Mouse (Mus musculus) CH12.LX (cell line): ENCODE results near the gene Hmga2. TPM values are rescaled to one million over a fixed set of nuclear protein-coding genes. Genes with fewer than 3 reads are reported as not detected.
"Not testable (repeated sequence)": the region's sequence is repeated elsewhere in the genome, so short reads cannot be mapped to it uniquely, and the experiment has no call there.

ENCODE experiments used
- DNase-seq: peaks from one replicate; pipeline ENCODE4 v3.0.0-alpha.2; 2013; ENCODE audit errors: extremely low read depth
- H3K27ac ChIP-seq: 2 replicates; pipeline ENCODE4 v1.5.1; 2012; ENCODE audit warnings: low read depth, mild to moderate bottlenecking, control low read depth, moderate library complexity; ENCODE audit not compliant: insufficient read depth
- H3K27me3 ChIP-seq: replicated peaks from 2 replicates; pipeline ENCODE3; 2012; ENCODE audit warnings: inconsistent platforms
- H3K36me3 ChIP-seq, 2 experiments: replicated peaks in 1 of 2; 2 replicates each; pipeline versions ENCODE3 to v1.6.1; 2012; ENCODE audit warnings: inconsistent platforms in 1 of 2, low read length in 1 of 2, mild to moderate bottlenecking in 1 of 2, mixed read lengths in 1 of 2, moderate library complexity in 1 of 2; ENCODE audit not compliant: control insufficient read depth in 1 of 2, insufficient read depth in 1 of 2
- H3K4me1 ChIP-seq, 2 experiments: 2 replicates each; pipeline ENCODE4 v1.6.1; 2012; ENCODE audit warnings: inconsistent platforms in 1 of 2, moderate library complexity in 1 of 2; ENCODE audit not compliant: insufficient read depth in 2 of 2, control insufficient read depth in 1 of 2
- H3K4me2 ChIP-seq: 2 replicates; pipeline ENCODE4 v1.6.1; 2012; ENCODE audit warnings: low read depth, mild to moderate bottlenecking, control low read depth; ENCODE audit not compliant: poor library complexity, insufficient read depth, severe bottlenecking
- H3K4me3 ChIP-seq, 3 experiments: fragments of 150-350 bp in 1 of 3; sonication (generic) in 1 of 3; replicated peaks in 1 of 3; 2 replicates each; pipeline versions ENCODE3 to v1.5.1; 2011 to 2012; ENCODE audit warnings: low read depth in 2 of 3, low read length in 2 of 3, mild to moderate bottlenecking in 2 of 3, moderate library complexity in 2 of 3, control low read depth in 1 of 3, improper control_type of control experiment in 1 of 3, inconsistent platforms in 1 of 3, mixed read lengths in 1 of 3; ENCODE audit not compliant: poor library complexity in 1 of 3
- H3K79me2 ChIP-seq: replicated peaks from 2 replicates; pipeline ENCODE4 v1.6.1; 2012; ENCODE audit warnings: mild to moderate bottlenecking, moderate library complexity; ENCODE audit not compliant: control insufficient read depth, poor library complexity, insufficient read depth, severe bottlenecking; ENCODE audit errors: extremely low read depth
- H3K9ac ChIP-seq: 2 replicates; pipeline ENCODE4 v1.6.1; 2012; ENCODE audit warnings: low read depth, mild to moderate bottlenecking, control low read depth, moderate library complexity; ENCODE audit not compliant: insufficient read depth
- H3K9me3 ChIP-seq: replicated peaks from 2 replicates; pipeline ENCODE3; 2012; ENCODE audit warnings: low read length, inconsistent platforms, mixed read lengths
- CTCF ChIP-seq, 2 experiments: IDR thresholded peaks in 1 of 2; conservative IDR thresholded peaks in 1 of 2; 2 replicates each; pipeline ENCODE4 v1.5.1; 2011 to 2012; ENCODE audit warnings: low read depth in 2 of 2, low read length in 2 of 2, improper control_type of control experiment in 1 of 2, inconsistent platforms in 1 of 2, mild to moderate bottlenecking in 1 of 2, moderate library complexity in 1 of 2
- ETS1 ChIP-seq: conservative IDR thresholded peaks from 2 replicates; pipeline ENCODE4 v1.6.1; 2012; ENCODE audit warnings: low read depth, mild to moderate bottlenecking, inconsistent platforms, low read length, improper control_type of control experiment, moderate library complexity
- IRF4 ChIP-seq: IDR thresholded peaks from 2 replicates; pipeline ENCODE4 v1.6.1; 2014; ENCODE audit warnings: low read depth, mild to moderate bottlenecking, inconsistent platforms, low read length, improper control_type of control experiment
- MAFK ChIP-seq: IDR thresholded peaks from 2 replicates; pipeline ENCODE4 v1.6.1; 2011; ENCODE audit warnings: low read length, improper control_type of control experiment; ENCODE audit not compliant: insufficient replicate concordance
- TBP ChIP-seq: conservative IDR thresholded peaks from 2 replicates; pipeline ENCODE4 v1.6.1; 2011; ENCODE audit warnings: low read depth, low read length, improper control_type of control experiment
- TCF12 ChIP-seq: IDR thresholded peaks from 2 replicates; pipeline ENCODE4 v1.6.1; 2014; ENCODE audit warnings: low read depth, mild to moderate bottlenecking, inconsistent platforms, low read length, improper control_type of control experiment
- ZC3H11A ChIP-seq: IDR thresholded peaks from 2 replicates; pipeline ENCODE4 v1.6.1; 2012; ENCODE audit warnings: low read depth, mild to moderate bottlenecking, inconsistent platforms, low read length, improper control_type of control experiment
- dilution Hi-C: fragments of 300-500 bp; cut with MboI; formaldehyde crosslinking; loops from 2 replicates; pipeline ENCODE4 v1.14.3; 2020; ENCODE audit warnings: low sequenced_read_pairs; ENCODE audit not compliant: extremely low pct_unique_long_range_greater_than_20kb, extremely low pct_ligation_motif_present
- in situ Hi-C: fragments of 300-500 bp; cut with MboI; formaldehyde crosslinking; loops from 3 replicates; pipeline ENCODE4 v1.14.3; 2019; ENCODE audit warnings: low sequenced_read_pairs, low pct_ligation_motif_present, low pct_unique_long_range_greater_than_20kb, mixed read lengths
- polyA plus RNA-seq: library from polyadenylated mRNA; unstranded; fragments of >175 nt; gene quantifications from 2 replicates; pipeline ENCODE4 v1.2.1, GENCODE M21; 2012; ENCODE audit warnings: low read depth; ENCODE audit not compliant: insufficient read length
- total RNA-seq, 2 experiments: library from RNA; depleted of rRNA; stranded (reverse); fragments of 300-350 nt in 1 of 2; fragments of >200 nt in 1 of 2; gene quantifications; 2 replicates each; pipeline ENCODE4 v1.2.3; 2012 to 2014

Hmga2 gene
- total and polyA plus RNA-seq, 3 experiments = not detected

DNA sequence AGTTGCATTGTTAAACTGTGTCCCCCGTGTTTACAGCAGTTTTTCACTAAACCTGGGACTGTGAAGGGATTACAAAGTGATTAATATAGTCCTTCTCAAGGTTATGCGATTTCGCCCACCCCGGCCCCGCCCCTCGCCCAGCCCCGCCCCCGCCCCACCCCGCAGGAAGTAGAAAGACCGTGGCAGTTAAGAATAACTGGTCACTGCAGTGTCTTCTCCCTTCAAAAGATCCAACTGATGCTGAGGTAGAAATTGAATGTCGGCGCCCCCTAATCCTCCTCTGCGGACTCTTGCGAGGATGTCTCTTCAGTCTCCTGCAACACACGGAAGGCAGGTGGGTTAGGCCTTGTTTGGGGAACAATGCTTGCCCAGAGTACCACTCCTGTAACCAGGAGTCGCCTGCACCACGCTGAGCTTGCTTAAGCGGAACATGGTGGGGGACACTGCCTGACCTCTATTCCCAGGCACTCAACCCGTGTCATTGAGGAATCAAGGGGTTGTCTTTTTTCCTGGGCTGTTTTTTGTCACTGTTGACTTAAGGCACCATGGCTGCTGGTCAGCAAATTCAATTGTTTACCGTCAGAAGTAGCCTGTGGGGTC lies 112.2 kb downstream of the Hmga2 start:
- no peak for DNase-seq
- in situ Hi-C loops = no loop called here
- Histone ChIP-seq H3K27me3 (no peaks in the 10 kb centered on the region), H3K9ac (no peak overlapping the region), H3K4me3 (no peak overlapping the region), H3K9me3 (peaks cover 32% of the 10 kb centered on the region), H3K27ac (no peak overlapping the region), H3K4me2 (no peak overlapping the region), H3K4me1 (no peaks in the 10 kb centered on the region), H3K36me3 (no peaks in the 10 kb centered on the region), H3K79me2 (no peaks in the 10 kb centered on the region)
- TF ChIP-seq TCF12 = no peak
- TF ChIP-seq CTCF (conservative IDR thresholded peaks at IDR 0.05 in 1 of 2, IDR thresholded peaks at IDR 0.05 in 1 of 2; ENCODE audit: low read depth in 2 of 2, low read length in 2 of 2) = no peak
- TF ChIP-seq ETS1 = no peak
- no peak for TF ChIP-seq IRF4
- dilution Hi-C loops = no loop called here

- H3K4me3 ChIP-seq, dilution Hi-C loops, H3K79me2 ChIP-seq, H3K27me3 ChIP-seq, H3K4me1 ChIP-seq, H3K4me2 ChIP-seq, in situ Hi-C loops, H3K27ac ChIP-seq, H3K9ac ChIP-seq, DNase-seq, H3K36me3 ChIP-seq: not testable (repeated sequence)
- H3K9me3 ChIP-seq = peaks cover 28% of the 10 kb centered on the region
These were observed 112.8 kb downstream of the Hmga2 start for GRCm38 (mm10) chr10:120363298-120363982.

GRCm38 (mm10) chr10:120354523-120355030 lies 121.7 kb downstream of the Hmga2 start:
- Histone ChIP-seq H3K36me3 (no peaks in the 10 kb centered on the region), H3K4me3 (no peak overlapping the region), H3K27me3 (no peaks in the 10 kb centered on the region), H3K79me2 (no peaks in the 10 kb centered on the region), H3K9me3 (peaks cover 25% of the 10 kb centered on the region), H3K9ac (no peak overlapping the region), H3K27ac (no peak overlapping the region), H3K4me2 (no peak overlapping the region), H3K4me1 (no peaks in the 10 kb centered on the region)
- in situ Hi-C loops (no loop called here), dilution Hi-C loops (no loop called here)
- no peak for TF ChIP-seq ZC3H11A
- no peak for TF ChIP-seq TBP
- TF ChIP-seq MAFK = no peak
- no peak for DNase-seq
